Mouse (Mus musculus): ENCODE measurements around the gene Oxsm.

- TF ChIP-seq TAL1 (IDR thresholded peaks at IDR 0.05; ENCODE audit: low read length) (no peak), GATA1 (IDR thresholded peaks at IDR 0.05; ENCODE audit: low read length) (no peak)
These were observed 41.9 kb downstream of the Oxsm start for GRCm38 (mm10) chr14:16207722-16208121.

Measured in erythroblast, embryonic 14.5 days (primary cell).